Mouse (Mus musculus) heart, embryonic 15.5 days (tissue): ENCODE data around the gene Gm49358. TPM values are rescaled to one million over a fixed set of nuclear protein-coding genes. Genes with fewer than 3 reads are reported as not detected.

Source experiments
- ATAC-seq: fragments of 200-750 bp; cut with Nextera tagmentation; replicated peaks from 2 replicates; pipeline ENCODE4 v1.8.0; 2017; ENCODE audit warnings: low read depth, moderate TSS enrichment; ENCODE audit not compliant: insufficient number of reproducible peaks, insufficient read depth, low FRiP score
- H3K27ac ChIP-seq: fragments of 300-500 bp; sonication (generic); 2 replicates; pipeline ENCODE4 v1.5.1; 2015; ENCODE audit warnings: mild to moderate bottlenecking, inconsistent platforms
- H3K27me3 ChIP-seq: fragments of 300-500 bp; sonication (generic); 2 replicates; pipeline ENCODE4 v1.6.1; 2015; ENCODE audit warnings: inconsistent platforms
- H3K36me3 ChIP-seq: fragments of 300-500 bp; sonication (generic); 2 replicates; pipeline ENCODE4 v1.6.1; 2015; ENCODE audit warnings: mild to moderate bottlenecking, inconsistent platforms
- H3K4me1 ChIP-seq: fragments of 300-500 bp; sonication (generic); replicated peaks from 2 replicates; pipeline ENCODE4 v1.6.1; 2015; ENCODE audit warnings: inconsistent platforms
- H3K4me2 ChIP-seq: fragments of 300-500 bp; sonication (generic); 2 replicates; pipeline ENCODE4 v1.6.1; 2015; ENCODE audit warnings: inconsistent platforms, mild to moderate bottlenecking, moderate library complexity
- H3K4me3 ChIP-seq: fragments of 300-500 bp; sonication (generic); 2 replicates; pipeline ENCODE4 v1.5.1; 2015; ENCODE audit warnings: mild to moderate bottlenecking, inconsistent platforms
- H3K9ac ChIP-seq: fragments of 300-500 bp; sonication (generic); 2 replicates; pipeline ENCODE4 v1.6.1; 2015; ENCODE audit warnings: mild to moderate bottlenecking, inconsistent platforms
- H3K9me3 ChIP-seq: fragments of 300-500 bp; sonication (generic); replicated peaks from 2 replicates; pipeline ENCODE4 v1.6.1; 2016; ENCODE audit warnings: inconsistent platforms
- WGBS: fragments of 180-500 bp; shearing (Covaris S2); methylation state at CpG from one replicate; pipeline ENCODE4 v1.1.7; 2015; ENCODE audit warnings: mixed read lengths; 5-methylcytosine and 5-hydroxymethylcytosine counted together
- polyA plus RNA-seq: library from polyadenylated mRNA; unstranded; fragments of >200 nt; fragmentation: Nextera tagmentation; extraction: Ambion mirVana; gene quantifications from 2 replicates; pipeline ENCODE4 v1.2.1, GENCODE M21; 2015

The Gm49358 gene
- polyA plus RNA-seq, 1 experiment from 2014 or later = not detected

GRCm38 (mm10) chr10:86761236-86761635 lies 2.5 kb upstream of the Gm49358 start:
- WGBS = 95% methylated on average over 1 of the region's 1 CpGs
- no peak overlapping the region for H3K9ac ChIP-seq
- no peaks in the 10 kb centered on the region for H3K27me3 ChIP-seq
- no peaks in the 10 kb centered on the region for H3K36me3 ChIP-seq
- no peak overlapping the region for H3K4me3 ChIP-seq
- H3K27ac ChIP-seq = no peak overlapping the region
- H3K9me3 ChIP-seq = no peaks in the 10 kb centered on the region
- ATAC-seq = no peak
- H3K4me1 ChIP-seq = no peaks in the 10 kb centered on the region
- no peak overlapping the region for H3K4me2 ChIP-seq

- ATAC-seq = no peak
- no peak overlapping the region for H3K9ac ChIP-seq
- no peaks in the 10 kb centered on the region for H3K36me3 ChIP-seq
- 31% methylated on average over 7 of the region's 7 CpGs for WGBS
- no peaks in the 10 kb centered on the region for H3K4me1 ChIP-seq
- no peak overlapping the region for H3K4me2 ChIP-seq
- H3K27ac ChIP-seq = no peak overlapping the region
- H3K9me3 ChIP-seq = no peaks in the 10 kb centered on the region
- H3K4me3 ChIP-seq = no peak overlapping the region
- no peaks in the 10 kb centered on the region for H3K27me3 ChIP-seq
These were observed 1.9 kb upstream of the Gm49358 start for GRCm38 (mm10) chr10:86761722-86762383.

GRCm38 (mm10) chr10:86762384-86762730 lies 1.4 kb upstream of the Gm49358 start:
- H3K4me3 ChIP-seq = no peak overlapping the region
- H3K4me1 ChIP-seq = no peaks in the 10 kb centered on the region
- H3K27me3 ChIP-seq = no peaks in the 10 kb centered on the region
- H3K27ac ChIP-seq = no peak overlapping the region
- ATAC-seq = no peak
- 56% methylated on average over 3 of the region's 3 CpGs for WGBS
- no peaks in the 10 kb centered on the region for H3K9me3 ChIP-seq
- H3K36me3 ChIP-seq = no peaks in the 10 kb centered on the region
- no peak overlapping the region for H3K4me2 ChIP-seq
- no peak overlapping the region for H3K9ac ChIP-seq

- H3K36me3 ChIP-seq = no peaks in the 10 kb centered on the region
- no peaks in the 10 kb centered on the region for H3K9me3 ChIP-seq
- 0 out of 2 replicates have a peak, but pooled peaks have one; percentile 31 for ATAC-seq
- H3K9ac ChIP-seq = no peak overlapping the region
- H3K4me2 ChIP-seq = no peak overlapping the region
- 0 out of 2 replicates have a peak, but pooled peaks cover 5% of the 10 kb centered on the region for H3K4me1 ChIP-seq
- H3K27ac ChIP-seq = no peak overlapping the region
- no peak overlapping the region for H3K4me3 ChIP-seq
- H3K27me3 ChIP-seq = no peaks in the 10 kb centered on the region
- WGBS = 80% methylated on average over 4 of the region's 4 CpGs
These were observed 1.7 kb downstream of the Gm49358 start for GRCm38 (mm10) chr10:86765344-86765966.

- WGBS = 63% methylated on average over 5 of the region's 5 CpGs
- Histone ChIP-seq H3K27ac (no peak overlapping the region), H3K27me3 (no peaks in the 10 kb centered on the region), H3K4me2 (no peak overlapping the region), H3K9me3 (no peaks in the 10 kb centered on the region), H3K9ac (no peak overlapping the region), H3K36me3 (no peaks in the 10 kb centered on the region), H3K4me1 (0 out of 2 replicates have a peak, but pooled peaks cover 5% of the 10 kb centered on the region), H3K4me3 (no peak overlapping the region)
- no peak for ATAC-seq
These were observed 5.4 kb downstream of the Gm49358 start for GRCm38 (mm10) chr10:86769216-86769615.

GRCm38 (mm10) chr10:86769797-86770196 lies 6.0 kb downstream of the Gm49358 start:
- Histone ChIP-seq H3K4me3 (no peak overlapping the region), H3K36me3 (no peaks in the 10 kb centered on the region), H3K27ac (no peak overlapping the region), H3K4me1 (0 out of 2 replicates have a peak, but pooled peaks cover 5% of the 10 kb centered on the region), H3K4me2 (no peak overlapping the region), H3K27me3 (no peaks in the 10 kb centered on the region), H3K9me3 (no peaks in the 10 kb centered on the region), H3K9ac (no peak overlapping the region)
- no peak for ATAC-seq
- WGBS = 35% methylated on average over 4 of the region's 4 CpGs

- no peak overlapping the region for H3K4me3 ChIP-seq
- H3K9me3 ChIP-seq = no peaks in the 10 kb centered on the region
- H3K4me1 ChIP-seq = peaks cover 8% of the 10 kb centered on the region
- no peak for ATAC-seq
- no peaks in the 10 kb centered on the region for H3K36me3 ChIP-seq
- no peak overlapping the region for H3K27ac ChIP-seq
- WGBS = 79% methylated on average over 5 of the region's 5 CpGs
- no peak overlapping the region for H3K4me2 ChIP-seq
- no peaks in the 10 kb centered on the region for H3K27me3 ChIP-seq
- H3K9ac ChIP-seq = no peak overlapping the region
These were observed 7.9 kb downstream of the Gm49358 start for GRCm38 (mm10) chr10:86771701-86772100.

- 52% methylated on average over 6 of the region's 6 CpGs for WGBS
- no peak for ATAC-seq
These were observed 8.5 kb downstream of the Gm49358 start for GRCm38 (mm10) chr10:86772231-86772631.

GRCm38 (mm10) chr10:86773360-86773759 lies 9.6 kb downstream of the Gm49358 start:
- H3K4me1 ChIP-seq = peaks cover 21% of the 10 kb centered on the region
- H3K27ac ChIP-seq = no peak overlapping the region
- no peaks in the 10 kb centered on the region for H3K36me3 ChIP-seq
- H3K27me3 ChIP-seq = no peaks in the 10 kb centered on the region
- no peak overlapping the region for H3K9ac ChIP-seq
- no peak overlapping the region for H3K4me3 ChIP-seq
- WGBS = 60% methylated on average over 4 of the region's 4 CpGs
- no peaks in the 10 kb centered on the region for H3K9me3 ChIP-seq
- no peak for ATAC-seq
- no peak overlapping the region for H3K4me2 ChIP-seq

More at GRCm38 (mm10) chr10:86772231-86772631, 8.5 kb downstream of the Gm49358 start:
- Histone ChIP-seq H3K27me3 (no peaks in the 10 kb centered on the region), H3K4me2 (no peak overlapping the region), H3K4me1 (peaks cover 12% of the 10 kb centered on the region), H3K27ac (no peak overlapping the region), H3K36me3 (no peaks in the 10 kb centered on the region), H3K9me3 (no peaks in the 10 kb centered on the region), H3K9ac (no peak overlapping the region), H3K4me3 (no peak overlapping the region)

GRCm38 (mm10) chr10:86776281-86776680 lies 12.5 kb downstream of the Gm49358 start:
- 0 out of 2 replicates have a peak overlapping the region, but pooled peaks have one; percentile 16 for H3K27ac ChIP-seq
- WGBS = 62% methylated on average over 9 of the region's 9 CpGs
- ATAC-seq = no peak

GRCm38 (mm10) chr10:86777614-86778319 lies 14.0 kb downstream of the Gm49358 start:
- Histone ChIP-seq H3K27me3 (no peaks in the 10 kb centered on the region), H3K36me3 (no peaks in the 10 kb centered on the region), H3K4me2 (peak overlapping the region; percentile 95), H3K9ac (peak overlapping the region; percentile 57), H3K4me1 (peaks cover 40% of the 10 kb centered on the region), H3K27ac (peak overlapping the region; percentile 93), H3K9me3 (no peaks in the 10 kb centered on the region), H3K4me3 (peak overlapping the region; percentile 80)
- ATAC-seq = no peak
- WGBS = 21% methylated on average over 19 of the region's 19 CpGs

More at GRCm38 (mm10) chr10:86776281-86776680, 12.5 kb downstream of the Gm49358 start:
- Histone ChIP-seq H3K9me3 (no peaks in the 10 kb centered on the region), H3K4me2 (no peak overlapping the region), H3K4me3 (no peak overlapping the region), H3K36me3 (no peaks in the 10 kb centered on the region), H3K27me3 (no peaks in the 10 kb centered on the region), H3K9ac (no peak overlapping the region), H3K4me1 (peaks cover 30% of the 10 kb centered on the region)
